Mouse (Mus musculus) kidney, adult 2 months (tissue): Measurements from ENCODE around the gene Prph.

Experiments used
- CTCF ChIP-seq: fragments of 200-500 bp; conservative IDR thresholded peaks from 2 replicates; pipeline ENCODE4 v1.5.1; 2011; ENCODE audit warnings: low read depth, mild to moderate bottlenecking, control low read depth, low read length, moderate library complexity, mixed read lengths; ENCODE audit not compliant: insufficient read depth, insufficient read length
- POLR2A ChIP-seq: fragments of 200-500 bp; IDR thresholded peaks from one replicate; pipeline ENCODE4 v1.6.1; 2011; ENCODE audit warnings: low read depth, low read length, control low read depth

DNA sequence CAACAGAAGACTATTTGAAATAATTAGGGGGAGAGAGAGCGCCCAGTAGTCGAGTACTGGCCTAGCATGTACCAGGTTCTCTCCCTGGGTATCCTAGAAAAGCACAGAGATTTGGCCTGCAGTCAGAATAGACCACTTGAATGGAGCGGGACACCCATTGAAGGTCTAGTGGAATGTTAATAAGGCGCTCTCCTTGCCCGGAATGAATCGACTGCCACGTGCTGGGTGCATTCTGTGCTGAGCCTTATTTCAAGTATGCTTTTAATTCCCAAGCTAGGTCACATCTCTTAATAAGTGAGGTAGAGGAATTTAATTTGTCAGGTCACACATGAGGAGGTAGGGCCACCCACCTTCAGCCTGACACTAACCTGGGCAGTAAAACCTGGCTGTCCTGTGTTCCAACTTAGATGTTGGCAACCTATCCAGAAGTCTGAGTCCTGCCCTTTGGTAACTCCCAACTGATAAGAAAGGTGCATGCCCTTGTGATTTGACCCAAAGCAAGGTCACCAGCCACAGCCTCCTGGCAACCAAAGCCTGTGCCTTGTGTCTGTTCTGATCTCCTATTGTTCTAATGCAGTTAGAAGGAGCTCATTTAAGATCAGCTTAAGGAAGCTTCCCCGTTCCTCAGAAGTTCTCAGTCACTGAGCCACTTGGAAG lies 18.6 kb upstream of the Prph start:
- no peak for TF ChIP-seq CTCF
- TF ChIP-seq POLR2A: no peak
